Mouse (Mus musculus): ENCODE measurements at regions not wholly inside any gene's neighbourhood (a gene's known extent, or its start where the extent isn't known, plus 50 kb on each side); places are given as distances from the start of the nearest gene placed in this dataset.
A peak's percentile ranks its signal among the peaks of the same experiment; 100 is the strongest.

DNA sequence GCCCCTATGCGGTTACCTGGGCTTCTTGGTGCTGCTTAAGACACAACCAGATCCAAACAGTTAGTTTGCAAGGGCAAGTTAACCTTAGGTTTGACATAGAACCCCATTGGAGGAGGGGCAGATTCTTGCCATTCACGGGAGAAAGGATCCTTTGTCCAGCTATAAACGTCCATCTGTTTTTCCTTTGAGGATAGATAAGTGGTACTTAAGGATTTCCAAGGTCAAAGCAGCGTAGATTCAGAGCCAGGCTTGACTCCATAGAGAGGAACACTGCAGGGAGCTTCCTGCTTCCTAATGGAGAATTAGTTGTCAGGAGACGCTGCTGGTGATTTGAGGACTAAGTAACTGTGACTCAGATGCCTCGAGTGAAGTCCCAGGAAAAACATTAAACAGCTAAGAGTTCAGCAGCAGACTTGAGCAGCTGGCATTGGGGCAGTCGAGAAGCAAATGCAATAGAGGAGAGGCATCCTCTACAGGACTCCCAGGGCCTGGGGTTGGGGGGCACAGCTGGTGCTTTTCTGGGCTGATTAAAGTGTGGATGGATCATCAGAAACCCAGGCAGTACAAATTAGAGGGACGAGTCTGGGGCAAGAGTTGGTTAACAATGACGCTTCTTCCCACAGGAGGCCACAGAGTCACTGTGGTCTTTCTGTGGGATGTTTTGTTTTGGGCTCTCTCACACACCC is 322.8 kb downstream of the Med10 start:
- Histone ChIP-seq H3K27me3 (replicated peaks; ENCODE audit: control insufficient read depth, insufficient read depth, low read length) (no peaks in the 10 kb centered on the region), H3K27ac (replicated peaks; ENCODE audit: low read depth, low read length) (no peak overlapping the region), H3K4me2 (ENCODE audit: low read depth, low read length) (no peak overlapping the region), H3K9ac (ENCODE audit: low read depth, low read length) (no peak overlapping the region), H3K4me3 (ENCODE audit: low read depth, low read length) (no peak overlapping the region), H3K36me3 (ENCODE audit: control insufficient read depth, insufficient read depth, low read length) (no peaks in the 10 kb centered on the region), H3K4me1 (ENCODE audit: control insufficient read depth, insufficient read depth, low read length) (no peaks in the 10 kb centered on the region), H3K9me3 (ENCODE audit: control insufficient read depth, low read length) (no peaks in the 10 kb centered on the region)
- no peak for DNase-seq (ENCODE audit: low spot score)
- 28% methylated on average over 9 of the region's 9 CpGs for WGBS
- ATAC-seq (ENCODE audit: low read depth) = no peak

- H3K4me3 ChIP-seq (ENCODE audit: low read depth, low read length) = no peak overlapping the region
- ATAC-seq (ENCODE audit: low read depth) (no peak), DNase-seq (ENCODE audit: low spot score) (no peak)
- no peaks in the 10 kb centered on the region for H3K9me3 ChIP-seq (ENCODE audit: control insufficient read depth, low read length)
- H3K27me3 ChIP-seq (replicated peaks; ENCODE audit: control insufficient read depth, insufficient read depth, low read length) = no peaks in the 10 kb centered on the region
- WGBS = 70% methylated on average over 4 of the region's 4 CpGs
- H3K36me3 ChIP-seq (ENCODE audit: control insufficient read depth, insufficient read depth, low read length) = no peaks in the 10 kb centered on the region
- no peak overlapping the region for H3K27ac ChIP-seq (replicated peaks; ENCODE audit: low read depth, low read length)
- no peak overlapping the region for H3K9ac ChIP-seq (ENCODE audit: low read depth, low read length)
- H3K4me1 ChIP-seq (ENCODE audit: control insufficient read depth, insufficient read depth, low read length) = no peaks in the 10 kb centered on the region
- no peak overlapping the region for H3K4me2 ChIP-seq (ENCODE audit: low read depth, low read length)
These were observed 325.1 kb downstream of the Med10 start for GRCm38 (mm10) chr13:70127310-70127709.

- ATAC-seq (ENCODE audit: low read depth) (no peak), DNase-seq (ENCODE audit: low spot score) (no peak)
- Histone ChIP-seq H3K4me1 (ENCODE audit: control insufficient read depth, insufficient read depth, low read length) (peaks cover 12% of the 10 kb centered on the region), H3K36me3 (ENCODE audit: control insufficient read depth, insufficient read depth, low read length) (no peaks in the 10 kb centered on the region), H3K9me3 (ENCODE audit: control insufficient read depth, low read length) (no peaks in the 10 kb centered on the region), H3K27ac (replicated peaks; ENCODE audit: low read depth, low read length) (no peak overlapping the region), H3K4me3 (ENCODE audit: low read depth, low read length) (no peak overlapping the region), H3K4me2 (ENCODE audit: low read depth, low read length) (no peak overlapping the region), H3K9ac (ENCODE audit: low read depth, low read length) (no peak overlapping the region), H3K27me3 (replicated peaks; ENCODE audit: control insufficient read depth, insufficient read depth, low read length) (no peaks in the 10 kb centered on the region)
- 83% methylated on average over 8 of the region's 8 CpGs for WGBS
These were observed 332.3 kb downstream of the Med10 start for GRCm38 (mm10) chr13:70134544-70134943.

DNA sequence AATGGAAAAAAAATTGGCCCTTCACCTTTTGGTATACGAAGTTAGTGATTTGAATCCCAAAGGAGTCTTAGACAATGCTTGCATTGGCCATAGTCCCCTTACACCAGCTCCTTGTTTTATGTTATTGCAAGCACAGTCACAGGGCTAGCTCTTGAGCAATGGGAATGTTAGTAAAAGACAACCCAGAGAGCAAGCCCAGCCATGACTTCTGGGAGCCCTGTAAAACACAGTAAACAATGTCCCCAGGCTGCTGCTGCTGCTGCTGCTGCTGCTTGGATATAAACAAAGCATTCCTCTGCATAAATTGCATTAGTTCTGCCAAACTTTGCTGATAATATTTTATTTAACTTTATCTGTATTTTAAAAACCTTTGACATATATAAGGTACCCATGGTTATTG is 334.0 kb downstream of the Med10 start:
- Histone ChIP-seq H3K27ac (replicated peaks; ENCODE audit: low read depth, low read length) (no peak overlapping the region), H3K9ac (ENCODE audit: low read depth, low read length) (no peak overlapping the region), H3K9me3 (ENCODE audit: control insufficient read depth, low read length) (no peaks in the 10 kb centered on the region), H3K4me1 (ENCODE audit: control insufficient read depth, insufficient read depth, low read length) (peaks cover 12% of the 10 kb centered on the region), H3K4me3 (ENCODE audit: low read depth, low read length) (no peak overlapping the region), H3K4me2 (ENCODE audit: low read depth, low read length) (no peak overlapping the region), H3K36me3 (ENCODE audit: control insufficient read depth, insufficient read depth, low read length) (no peaks in the 10 kb centered on the region), H3K27me3 (replicated peaks; ENCODE audit: control insufficient read depth, insufficient read depth, low read length) (no peaks in the 10 kb centered on the region)
- DNase-seq (ENCODE audit: low spot score) = no peak
- no peak for ATAC-seq (ENCODE audit: low read depth)
- WGBS = 81% methylated on average over 1 of the region's 1 CpGs

DNA sequence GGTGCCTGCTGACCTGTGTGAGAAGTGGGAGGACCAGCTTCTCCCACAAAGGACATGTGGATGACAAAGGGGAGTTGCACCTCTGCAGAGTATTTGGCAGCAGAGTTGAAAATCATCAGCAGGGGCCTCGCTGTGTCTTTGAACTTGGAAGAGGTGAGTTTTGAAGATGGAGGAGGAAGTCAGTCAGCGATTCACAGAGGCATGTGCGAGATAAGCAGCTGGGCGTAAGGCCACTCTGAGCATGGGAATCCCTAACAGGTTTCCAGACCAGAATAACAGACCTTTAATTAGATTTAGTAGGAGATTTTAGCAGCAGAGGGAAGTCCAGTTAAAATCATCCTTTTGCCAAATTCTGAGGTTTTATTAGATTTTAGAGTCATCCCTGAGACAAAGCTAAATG is 342.3 kb downstream of the Med10 start:
- no peaks in the 10 kb centered on the region for H3K27me3 ChIP-seq (replicated peaks; ENCODE audit: control insufficient read depth, insufficient read depth, low read length)
- no peak overlapping the region for H3K27ac ChIP-seq (replicated peaks; ENCODE audit: low read depth, low read length)
- no peak overlapping the region for H3K4me2 ChIP-seq (ENCODE audit: low read depth, low read length)
- ATAC-seq (ENCODE audit: low read depth) (no peak), DNase-seq (ENCODE audit: low spot score) (no peak)
- H3K9ac ChIP-seq (ENCODE audit: low read depth, low read length) = no peak overlapping the region
- 84% methylated on average over 4 of the region's 4 CpGs for WGBS
- no peaks in the 10 kb centered on the region for H3K9me3 ChIP-seq (ENCODE audit: control insufficient read depth, low read length)
- no peak overlapping the region for H3K4me3 ChIP-seq (ENCODE audit: low read depth, low read length)
- H3K4me1 ChIP-seq (ENCODE audit: control insufficient read depth, insufficient read depth, low read length) = no peaks in the 10 kb centered on the region
- H3K36me3 ChIP-seq (ENCODE audit: control insufficient read depth, insufficient read depth, low read length) = no peaks in the 10 kb centered on the region

GRCm38 (mm10) chr13:70145466-70145865 is 343.3 kb downstream of the Med10 start:
- H3K4me3 ChIP-seq (ENCODE audit: low read depth, low read length) = no peak overlapping the region
- H3K36me3 ChIP-seq (ENCODE audit: control insufficient read depth, insufficient read depth, low read length) = no peaks in the 10 kb centered on the region
- no peaks in the 10 kb centered on the region for H3K9me3 ChIP-seq (ENCODE audit: control insufficient read depth, low read length)
- no peak for DNase-seq (ENCODE audit: low spot score)
- no peaks in the 10 kb centered on the region for H3K27me3 ChIP-seq (replicated peaks; ENCODE audit: control insufficient read depth, insufficient read depth, low read length)
- no peaks in the 10 kb centered on the region for H3K4me1 ChIP-seq (ENCODE audit: control insufficient read depth, insufficient read depth, low read length)
- no peak overlapping the region for H3K9ac ChIP-seq (ENCODE audit: low read depth, low read length)
- H3K27ac ChIP-seq (replicated peaks; ENCODE audit: low read depth, low read length) = no peak overlapping the region
- ATAC-seq (ENCODE audit: low read depth) = no peak
- 60% methylated on average over 5 of the region's 6 CpGs for WGBS
- H3K4me2 ChIP-seq (ENCODE audit: low read depth, low read length) = no peak overlapping the region

DNA sequence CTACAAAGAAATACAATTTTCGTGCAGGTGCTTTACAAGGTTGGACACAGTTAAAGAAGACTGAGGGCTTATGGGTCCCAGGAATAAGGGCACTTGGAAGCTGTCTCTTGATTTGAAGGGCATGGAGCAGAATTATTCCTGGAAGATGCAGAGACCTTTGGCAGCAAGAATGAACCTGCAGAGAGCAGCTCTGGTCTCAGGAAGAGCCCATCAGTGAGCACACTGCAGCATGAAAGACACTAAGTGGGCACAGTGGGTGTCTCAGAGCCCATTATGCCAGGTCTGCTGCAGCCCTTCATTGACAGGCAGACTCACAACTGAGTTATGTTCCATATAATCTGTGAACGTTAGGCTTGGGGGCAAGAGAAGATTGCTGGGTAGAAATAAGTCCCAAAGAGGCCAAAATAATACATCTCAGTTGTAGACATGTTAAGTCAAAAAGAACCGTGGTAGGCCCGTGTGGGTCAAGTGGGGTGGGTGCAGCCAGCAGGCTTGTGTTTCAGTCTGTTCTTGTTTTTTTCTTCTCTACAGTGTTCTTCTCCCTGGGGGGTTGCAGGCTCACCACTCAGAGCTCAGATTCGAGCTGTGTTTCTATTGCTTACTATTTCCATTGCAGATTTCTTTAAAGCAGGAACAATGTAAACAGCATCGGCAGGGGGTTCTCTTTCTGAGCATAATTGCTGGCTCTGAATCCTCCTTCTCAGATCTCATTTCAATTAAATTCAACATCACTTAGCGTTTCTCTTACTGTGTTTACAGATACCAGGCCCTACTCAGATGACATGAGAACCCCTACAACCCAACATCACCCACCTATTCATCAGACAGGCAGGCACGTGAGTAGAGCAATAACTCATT is 347.1 kb downstream of the Med10 start:
- no peak overlapping the region for H3K4me2 ChIP-seq (ENCODE audit: low read depth, low read length)
- ATAC-seq (ENCODE audit: low read depth) = peak; percentile 42; the same call in 1 of the 2 replicates
- no peaks in the 10 kb centered on the region for H3K36me3 ChIP-seq (ENCODE audit: control insufficient read depth, insufficient read depth, low read length)
- H3K4me3 ChIP-seq (ENCODE audit: low read depth, low read length) = no peak overlapping the region
- H3K9ac ChIP-seq (ENCODE audit: low read depth, low read length) = no peak overlapping the region
- H3K27ac ChIP-seq (replicated peaks; ENCODE audit: low read depth, low read length) = no peak overlapping the region
- no peaks in the 10 kb centered on the region for H3K4me1 ChIP-seq (ENCODE audit: control insufficient read depth, insufficient read depth, low read length)
- H3K27me3 ChIP-seq (replicated peaks; ENCODE audit: control insufficient read depth, insufficient read depth, low read length) = no peaks in the 10 kb centered on the region; the same call in 1 of the 2 replicates
- WGBS = 14% methylated on average over 8 of the region's 8 CpGs
- no peak for DNase-seq (ENCODE audit: low spot score)
- H3K9me3 ChIP-seq (ENCODE audit: control insufficient read depth, low read length) = no peaks in the 10 kb centered on the region

DNA sequence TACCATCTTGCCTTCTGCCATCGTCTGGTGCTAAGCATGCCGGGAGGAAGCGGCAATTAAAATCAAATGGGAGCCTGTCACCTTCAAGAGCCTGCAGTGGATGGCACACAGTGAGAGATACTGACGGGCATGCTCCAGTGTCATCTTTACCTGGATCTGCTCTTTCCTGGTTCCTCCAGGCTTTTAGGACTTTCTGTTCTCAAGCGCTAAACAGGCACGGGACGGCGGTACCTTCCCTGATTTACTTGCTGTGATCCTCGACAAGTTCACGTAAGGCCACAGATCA is 347.6 kb downstream of the Med10 start:
- Histone ChIP-seq H3K9ac (ENCODE audit: low read depth, low read length) (no peak overlapping the region), H3K4me1 (ENCODE audit: control insufficient read depth, insufficient read depth, low read length) (no peaks in the 10 kb centered on the region), H3K9me3 (ENCODE audit: control insufficient read depth, low read length) (no peaks in the 10 kb centered on the region), H3K36me3 (ENCODE audit: control insufficient read depth, insufficient read depth, low read length) (no peaks in the 10 kb centered on the region), H3K4me2 (ENCODE audit: low read depth, low read length) (no peak overlapping the region), H3K27ac (replicated peaks; ENCODE audit: low read depth, low read length) (no peak overlapping the region), H3K4me3 (ENCODE audit: low read depth, low read length) (no peak overlapping the region), H3K27me3 (replicated peaks; ENCODE audit: control insufficient read depth, insufficient read depth, low read length) (no peaks in the 10 kb centered on the region; the same call in 1 of the 2 replicates)
- no peak for DNase-seq (ENCODE audit: low spot score)
- no peak for ATAC-seq (ENCODE audit: low read depth)
- WGBS = 36% methylated on average over 10 of the region's 10 CpGs

DNA sequence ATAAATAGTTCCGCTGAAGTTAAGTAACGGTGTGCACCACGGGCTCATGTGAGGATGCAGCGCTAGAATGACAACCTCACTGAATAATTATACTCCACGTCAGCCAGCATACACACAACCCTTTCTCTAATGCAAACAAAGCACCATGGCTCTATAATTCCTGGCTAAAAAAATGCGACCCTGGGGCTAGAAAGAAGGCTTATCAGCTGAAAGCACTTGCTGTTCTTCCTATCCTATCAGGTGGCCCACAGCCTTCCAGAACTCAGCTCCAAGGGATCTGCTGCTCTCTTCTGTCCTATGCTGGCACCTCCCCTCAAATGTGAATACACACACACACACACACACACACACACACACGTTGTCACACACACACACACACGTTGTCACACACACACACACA is 350.9 kb downstream of the Med10 start:
- ATAC-seq (ENCODE audit: low read depth) (no peak), DNase-seq (ENCODE audit: low spot score) (no peak)
- H3K9ac ChIP-seq (ENCODE audit: low read depth, low read length) = no peak overlapping the region
- H3K9me3 ChIP-seq (ENCODE audit: control insufficient read depth, low read length) = no peaks in the 10 kb centered on the region
- H3K27ac ChIP-seq (replicated peaks; ENCODE audit: low read depth, low read length) = no peak overlapping the region
- H3K27me3 ChIP-seq (replicated peaks; ENCODE audit: control insufficient read depth, insufficient read depth, low read length) = no peaks in the 10 kb centered on the region; the same call in 1 of the 2 replicates
- no peak overlapping the region for H3K4me2 ChIP-seq (ENCODE audit: low read depth, low read length)
- no peak overlapping the region for H3K4me3 ChIP-seq (ENCODE audit: low read depth, low read length)
- 71% methylated on average over 8 of the region's 8 CpGs for WGBS
- no peaks in the 10 kb centered on the region for H3K36me3 ChIP-seq (ENCODE audit: control insufficient read depth, insufficient read depth, low read length)
- H3K4me1 ChIP-seq (ENCODE audit: control insufficient read depth, insufficient read depth, low read length) = no peaks in the 10 kb centered on the region

Data from embryonic facial prominence, embryonic 14.5 days (tissue).